Mouse (Mus musculus) olfactory bulb, adult 2 months (tissue): ENCODE data around the gene Ang.

Experiments used
- CTCF ChIP-seq: fragments of 200-500 bp; IDR thresholded peaks from 2 replicates; pipeline ENCODE4 v1.5.1; 2012; ENCODE audit warnings: low read depth, mild to moderate bottlenecking, low read length, moderate library complexity; ENCODE audit not compliant: insufficient read depth
- POLR2A ChIP-seq: fragments of 200-500 bp; IDR thresholded peaks from 2 replicates; pipeline ENCODE4 v1.6.1; 2012; ENCODE audit warnings: mild to moderate bottlenecking, low read depth, low read length, moderate library complexity; ENCODE audit not compliant: insufficient read depth

- no peak for TF ChIP-seq POLR2A
- no peak for TF ChIP-seq CTCF
Measured at GRCm38 (mm10) chr14:51129624-51129975, 38.6 kb downstream of the Ang start.
